Mouse (Mus musculus): ENCODE results near the gene Ten1. TPM values are rescaled to one million over a fixed set of nuclear protein-coding genes. Genes with fewer than 3 reads are reported as not detected.

Gene Ten1
- total RNA-seq, 2 experiments from 2014 or later: 15.5 to 19.3 TPM

DNA sequence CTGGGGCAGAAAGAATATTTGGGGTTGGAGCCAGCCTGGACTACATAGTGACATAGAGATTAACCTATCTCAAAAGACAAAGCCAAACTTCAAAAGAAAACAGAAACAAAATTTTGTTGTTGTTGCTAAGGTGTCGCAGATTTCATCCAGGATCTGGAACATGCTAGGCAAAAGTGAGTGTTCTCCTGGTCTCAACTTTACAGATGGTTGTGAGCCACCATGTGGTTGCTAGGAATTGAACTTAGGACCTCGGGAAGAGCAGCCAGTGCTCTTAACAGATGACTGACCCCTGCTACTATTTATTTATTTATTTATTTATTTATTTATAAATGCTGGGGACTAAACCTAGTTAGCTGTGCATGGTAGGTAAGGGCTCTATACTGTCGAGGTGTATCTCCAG lies 2.3 kb upstream of the Ten1 start:
- intact Hi-C loops (cut with DNase I): no loop called here
- no peak for DNase-seq (ENCODE audit: low spot score)

DNA sequence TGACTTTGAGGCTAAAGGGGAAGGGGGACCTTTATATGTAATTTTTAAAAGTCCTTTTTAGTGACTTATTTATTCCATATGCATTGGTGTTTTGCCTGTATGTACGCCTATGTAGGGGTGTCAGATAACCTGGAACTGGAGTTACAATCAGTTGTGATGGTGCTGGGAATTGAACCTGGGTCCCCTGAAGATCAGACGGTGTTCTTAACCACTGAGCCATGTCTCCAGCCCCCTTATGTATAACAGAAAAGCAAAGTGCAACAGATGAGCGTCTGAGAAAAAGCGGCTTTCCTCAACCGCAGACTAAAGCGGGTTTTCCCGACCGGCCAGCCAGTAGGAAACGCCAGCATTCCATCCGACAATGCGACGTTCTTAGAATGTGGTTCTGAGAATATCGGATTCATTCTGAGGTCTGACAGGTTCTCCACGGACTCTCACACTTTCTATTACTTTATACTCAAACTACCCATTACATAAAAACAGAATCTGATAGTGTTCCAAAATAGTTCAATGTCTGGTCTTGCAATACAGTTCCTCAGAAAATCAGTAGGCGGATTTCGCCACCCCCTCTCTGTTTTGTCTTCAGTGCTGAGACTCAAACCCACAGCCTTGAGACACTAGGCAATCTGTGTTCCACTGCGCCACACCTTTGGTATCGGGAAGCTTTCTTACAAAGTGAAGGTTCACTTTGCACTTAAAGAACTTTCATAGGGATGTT lies 1.6 kb upstream of the Ten1 start:
- intact Hi-C loops (cut with DNase I): no loop called here
- DNase-seq (ENCODE audit: low spot score): no peak

DNA sequence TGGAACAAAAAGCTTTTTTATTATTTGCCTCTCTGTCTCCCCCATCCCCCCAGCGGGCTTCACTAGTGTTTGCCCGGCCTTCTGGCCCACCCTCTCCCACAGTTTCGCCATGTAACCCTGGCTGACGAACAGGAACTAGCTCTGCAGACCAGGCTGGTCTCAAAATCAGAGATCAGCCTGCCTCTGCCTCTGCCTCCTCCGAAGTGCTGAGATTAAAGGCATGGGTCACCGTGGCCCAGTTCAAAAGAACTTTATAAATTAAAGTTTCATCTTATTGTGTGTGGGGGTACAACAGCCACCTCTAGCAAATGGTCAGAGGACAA lies 1.1 kb upstream of the Ten1 start:
- intact Hi-C loops (cut with DNase I): no loop called here

DNA sequence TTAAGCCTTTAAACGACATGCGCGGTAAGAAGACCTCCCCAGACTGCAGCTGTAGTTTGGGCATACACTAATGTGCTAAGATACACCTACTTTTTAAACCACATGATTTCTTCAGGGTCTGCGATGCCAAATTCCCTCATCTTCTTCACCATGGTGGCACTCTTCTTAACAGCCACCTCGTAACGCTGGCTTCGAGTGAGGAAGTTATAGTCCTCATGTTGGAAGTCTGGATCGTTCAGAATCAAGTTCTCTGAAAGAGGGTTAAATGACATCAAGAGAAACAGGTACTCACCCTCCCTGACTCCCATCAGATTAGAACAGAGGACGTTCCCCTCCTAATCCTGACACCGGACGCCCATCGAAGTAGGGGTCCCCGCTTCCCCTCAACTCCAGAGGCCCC lies 523 bp upstream of the Ten1 start:
- DNase-seq (ENCODE audit: low spot score): no peak
- intact Hi-C loops (cut with DNase I): no loop called here

More for the DNA sequence above, 1.1 kb upstream of the Ten1 start:
- DNase-seq (ENCODE audit: low spot score): no peak

DNA sequence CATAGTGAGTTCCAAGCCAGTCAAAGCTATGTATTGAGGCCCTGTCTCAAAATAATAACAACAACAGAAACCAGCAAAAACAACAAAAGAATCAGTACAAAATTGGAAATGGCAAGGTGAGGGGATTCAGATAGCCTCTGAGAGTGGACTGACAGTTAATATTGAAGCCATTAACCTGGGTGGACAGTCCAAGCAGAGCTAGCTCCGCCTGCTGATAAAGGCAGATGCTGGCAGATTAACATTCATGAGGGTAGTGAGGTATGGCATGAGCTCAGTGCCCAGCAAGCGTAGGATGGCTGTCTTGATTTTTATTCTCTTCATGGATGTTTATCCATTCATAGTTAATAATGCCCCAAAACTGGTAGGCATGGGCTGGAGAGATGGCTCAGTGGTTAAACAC lies 2.5 kb downstream of the Ten1 start:
- no peak for DNase-seq (ENCODE audit: low spot score)
- intact Hi-C loops (cut with DNase I): loop anchor here (2.0 kb wide), 1 partner anchor 16 kb away; no protein-coding TSS in a partner anchor

DNA sequence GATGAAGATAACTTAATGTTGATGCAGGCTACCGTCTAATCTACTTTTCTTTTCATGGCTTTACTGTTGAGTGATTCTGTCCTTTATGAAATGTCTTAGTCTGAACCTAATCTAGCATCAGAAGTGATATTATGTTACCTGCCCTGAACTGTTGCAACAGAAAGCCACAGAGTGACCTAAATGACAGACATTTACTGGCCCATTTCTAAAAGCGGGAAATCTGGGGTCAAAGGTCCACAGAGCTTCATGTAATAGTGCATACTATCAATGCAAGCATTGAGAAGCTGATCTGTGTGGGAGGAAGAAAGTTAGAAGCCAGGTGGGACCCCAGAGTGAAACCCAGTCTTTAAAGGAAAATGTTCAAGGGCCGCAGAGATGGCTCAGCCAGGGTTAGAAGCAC lies 4.5 kb downstream of the Ten1 start:
- no peak for DNase-seq (ENCODE audit: low spot score)
- intact Hi-C loops (cut with DNase I): no loop called here

DNA sequence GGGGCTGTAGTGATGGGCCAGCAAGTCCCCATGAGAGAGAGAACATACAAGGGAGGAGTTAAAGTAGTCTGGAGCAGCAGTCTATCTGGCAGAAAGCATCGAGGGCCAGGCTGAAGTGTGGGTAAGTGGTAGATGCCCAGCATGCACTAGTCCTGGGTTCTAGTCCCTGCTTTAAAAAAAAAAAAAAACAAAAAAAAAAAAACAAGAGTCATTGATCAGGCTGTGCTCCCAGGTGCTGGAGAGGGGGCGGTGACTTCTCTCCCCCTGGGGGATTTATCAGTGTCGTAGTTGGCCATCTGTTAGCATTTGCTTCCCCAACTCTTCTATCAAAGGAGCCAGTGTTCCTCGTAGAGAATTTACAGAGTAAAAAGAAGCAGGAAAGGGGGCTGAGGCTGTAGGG lies 8.0 kb downstream of the Ten1 start:
- DNase-seq (ENCODE audit: low spot score): no peak
- intact Hi-C loops (cut with DNase I): no loop called here

DNA sequence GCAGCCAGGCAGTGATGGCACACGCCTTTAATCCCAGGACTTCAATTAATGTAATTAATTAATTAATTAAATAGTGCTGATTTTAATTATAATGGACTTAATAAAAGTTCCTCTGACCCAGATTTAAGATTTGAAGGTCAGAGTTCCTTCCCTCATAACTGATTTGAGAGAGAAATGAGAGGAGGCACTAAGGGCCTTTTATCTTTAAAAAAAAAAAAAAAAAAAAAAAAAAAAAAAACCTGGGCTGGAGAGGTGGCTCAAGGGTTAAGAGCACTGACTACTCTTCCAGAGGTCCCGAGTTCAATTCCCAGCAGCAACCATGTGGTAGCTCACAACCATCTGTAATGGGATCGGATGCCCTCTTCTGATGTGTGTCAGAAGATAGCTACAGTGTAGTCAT lies 10.0 kb downstream of the Ten1 start:
- no peak for DNase-seq (ENCODE audit: low spot score)
- intact Hi-C loops (cut with DNase I): no loop called here

DNA sequence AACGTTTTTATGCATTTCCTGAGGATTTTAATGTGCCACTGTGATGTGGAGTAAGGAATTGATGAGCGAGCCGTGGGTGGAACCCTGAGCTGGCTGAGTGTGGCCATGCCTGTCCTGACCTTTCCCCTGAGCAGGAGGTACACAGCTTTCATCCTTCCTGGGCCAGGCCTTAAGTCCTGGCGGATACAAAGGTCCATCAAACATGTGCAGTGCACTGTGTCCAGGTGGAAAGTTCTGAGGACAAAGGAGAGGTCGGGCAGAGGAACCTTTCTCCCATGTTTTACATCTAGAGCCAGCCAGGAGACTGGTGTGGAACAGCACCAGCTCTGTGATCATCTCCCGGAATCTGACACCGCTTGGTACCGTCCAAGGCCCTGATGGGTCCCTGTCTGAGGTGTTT lies 10.6 kb downstream of the Ten1 start:
- DNase-seq (ENCODE audit: low spot score): no peak
- intact Hi-C loops (cut with DNase I): no loop called here

DNA sequence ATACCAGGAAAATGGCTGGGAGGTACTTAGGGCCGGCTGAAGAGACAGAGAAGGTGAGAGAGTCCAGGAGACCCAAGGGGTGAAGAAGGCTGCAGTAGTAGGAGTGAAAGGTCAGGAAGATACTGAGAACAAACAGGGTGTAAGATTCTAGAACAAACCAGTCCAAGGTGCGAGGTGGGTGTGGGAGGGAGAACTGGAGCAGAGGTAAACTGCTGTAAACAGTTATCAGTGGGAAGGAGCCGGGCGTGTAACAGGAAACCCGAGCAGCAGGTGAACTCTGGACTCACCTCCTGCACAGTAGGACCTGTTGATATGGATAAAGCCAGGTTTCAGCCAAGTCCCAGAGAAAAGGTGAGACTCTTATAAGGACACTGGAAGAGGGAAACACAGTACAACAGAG lies 12.0 kb downstream of the Ten1 start:
- intact Hi-C loops (cut with DNase I): no loop called here
- no peak for DNase-seq (ENCODE audit: low spot score)

DNA sequence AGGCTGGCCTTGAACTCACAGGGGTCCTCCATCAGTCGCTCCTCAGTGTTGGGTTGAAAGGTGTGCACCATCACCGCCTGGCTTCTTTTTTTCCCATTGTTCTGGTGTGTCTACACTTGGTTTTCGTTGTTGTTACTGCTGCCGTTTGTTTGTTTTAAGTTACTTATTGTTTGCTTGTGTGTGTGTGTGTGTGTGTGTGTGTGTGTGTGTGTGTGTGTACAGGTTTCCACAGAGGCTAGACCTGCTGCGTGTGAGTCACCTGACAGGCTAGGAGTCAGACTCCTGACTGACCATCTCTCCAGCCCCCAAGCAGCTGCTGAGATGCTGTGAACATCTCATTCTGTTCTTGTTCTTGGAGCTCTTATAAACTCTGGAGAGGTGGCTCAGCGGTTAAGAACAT lies 14.2 kb downstream of the Ten1 start:
- intact Hi-C loops (cut with DNase I): no loop called here
- DNase-seq (ENCODE audit: low spot score): no peak

DNA sequence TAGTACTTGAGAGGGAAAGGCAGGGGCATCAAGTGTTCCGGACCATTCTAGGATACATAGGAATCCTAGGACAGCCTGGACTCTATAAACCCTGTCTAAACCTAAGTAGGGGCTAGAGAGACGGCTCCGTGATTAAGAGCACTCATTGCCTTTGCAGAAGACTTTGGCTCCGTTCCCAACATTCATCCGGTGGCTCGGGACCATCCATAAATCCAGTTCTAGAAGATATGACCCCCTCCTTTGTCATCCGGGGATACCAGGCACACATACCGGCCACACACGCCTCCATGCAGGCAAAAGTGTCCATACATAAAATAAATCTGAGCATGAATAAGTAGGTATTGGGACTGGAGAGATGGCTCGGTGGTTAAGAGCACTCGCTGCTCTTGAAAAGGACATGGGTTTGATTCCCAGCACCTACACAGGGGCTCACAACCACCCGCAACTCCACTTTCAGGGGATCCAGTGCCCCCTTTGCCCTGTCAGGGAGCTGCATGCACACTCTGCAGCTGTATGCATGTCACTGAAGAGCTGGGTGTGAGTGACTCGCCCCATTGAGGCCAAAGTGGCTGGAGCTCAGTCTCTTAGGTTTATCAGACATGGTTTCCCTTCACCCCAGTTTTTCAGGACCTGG lies 15.3 kb downstream of the Ten1 start:
- no peak for DNase-seq (ENCODE audit: low spot score)
- intact Hi-C loops (cut with DNase I): no loop called here

DNA sequence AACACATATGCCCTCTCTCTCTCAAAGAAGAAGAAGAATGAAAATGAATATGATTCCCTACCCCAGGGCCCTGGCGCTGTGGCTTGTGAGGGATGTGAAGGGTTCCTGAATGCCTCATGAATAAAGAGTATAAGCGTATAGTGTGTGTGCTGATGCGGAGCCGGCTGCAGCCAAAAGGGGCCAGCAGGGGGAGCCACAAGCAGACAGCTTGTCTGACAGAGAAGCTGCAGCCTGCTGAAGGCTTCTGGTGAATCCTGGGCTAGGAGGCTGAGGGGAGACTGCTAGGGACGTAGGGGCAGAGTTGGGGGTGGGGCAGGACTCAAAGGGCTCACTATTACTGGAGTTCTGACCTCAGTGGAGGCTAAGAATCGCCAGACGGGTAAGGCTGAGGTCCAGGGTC lies 16.5 kb downstream of the Ten1 start:
- intact Hi-C loops (cut with DNase I): no loop called here
- no peak for DNase-seq (ENCODE audit: low spot score)

DNA sequence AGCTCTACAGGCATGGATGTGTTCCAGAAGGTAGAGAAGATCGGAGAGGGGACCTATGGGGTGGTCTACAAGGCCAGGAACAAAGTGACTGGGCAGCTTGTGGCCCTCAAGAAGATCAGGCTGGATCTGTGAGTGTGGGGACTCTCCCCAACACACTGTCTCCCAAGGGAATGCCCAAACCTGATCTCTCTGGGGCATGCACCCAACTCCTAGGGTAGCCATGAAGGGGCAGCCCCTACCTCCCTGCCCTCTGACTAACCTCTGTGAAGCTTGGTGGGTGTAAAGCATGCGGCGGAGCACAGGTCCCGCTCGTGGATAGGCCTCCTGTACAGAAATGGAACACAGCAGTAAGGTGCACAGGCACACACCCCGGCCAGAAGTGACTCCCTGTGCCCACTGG lies 17.3 kb downstream of the Ten1 start:
- DNase-seq (ENCODE audit: low spot score): no peak
- intact Hi-C loops (cut with DNase I): loop anchor here (2.0 kb wide), 1 partner anchor 15 kb away; no protein-coding TSS in a partner anchor

DNA sequence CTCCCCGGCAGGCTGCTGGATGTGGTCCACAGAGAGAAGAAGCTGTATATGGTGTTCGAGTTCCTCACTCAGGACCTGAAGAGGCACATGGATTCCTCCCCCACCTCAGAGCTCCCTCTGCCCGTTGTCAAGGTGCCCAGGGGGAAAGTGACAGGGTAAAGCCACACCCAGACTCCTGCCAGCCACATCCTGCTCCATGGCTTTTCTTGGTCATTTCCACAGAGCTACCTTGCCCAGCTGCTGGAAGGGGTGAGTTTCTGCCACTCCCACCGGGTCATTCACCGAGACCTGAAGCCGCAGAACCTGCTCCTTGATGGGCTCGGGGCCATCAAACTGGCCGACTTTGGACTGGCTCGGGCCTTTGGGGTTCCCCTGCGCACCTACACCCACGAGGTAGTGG lies 17.9 kb downstream of the Ten1 start:
- no peak for DNase-seq (ENCODE audit: low spot score)
- intact Hi-C loops (cut with DNase I): loop anchor here (2.0 kb wide), 1 partner anchor 16 kb away; no protein-coding TSS in a partner anchor

DNA sequence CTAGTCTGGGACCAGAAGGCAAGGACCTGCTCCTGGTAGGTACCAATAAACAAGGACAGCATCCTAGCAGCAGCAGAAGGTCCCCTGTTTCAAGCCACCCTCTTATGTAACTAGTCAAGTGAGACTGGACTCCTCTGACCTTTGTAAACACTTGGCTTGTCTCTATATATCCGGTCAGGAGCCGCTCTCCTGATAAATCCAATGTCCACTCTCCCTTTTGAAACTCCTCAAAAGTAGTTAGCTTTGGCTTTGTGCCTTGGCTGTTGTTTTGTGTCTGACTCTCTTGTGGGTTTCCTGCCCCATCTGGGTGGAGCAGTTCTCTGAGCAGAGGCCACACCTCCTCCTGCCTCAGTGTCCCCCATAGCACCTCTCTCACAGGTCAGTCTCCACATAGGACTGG lies 19.6 kb downstream of the Ten1 start:
- intact Hi-C loops (cut with DNase I): loop anchor here (2.0 kb wide), 2 partner anchors 51 to 79 kb away; partner anchors contain the start of gene Mrpl38
- no peak for DNase-seq (ENCODE audit: low spot score)

DNA sequence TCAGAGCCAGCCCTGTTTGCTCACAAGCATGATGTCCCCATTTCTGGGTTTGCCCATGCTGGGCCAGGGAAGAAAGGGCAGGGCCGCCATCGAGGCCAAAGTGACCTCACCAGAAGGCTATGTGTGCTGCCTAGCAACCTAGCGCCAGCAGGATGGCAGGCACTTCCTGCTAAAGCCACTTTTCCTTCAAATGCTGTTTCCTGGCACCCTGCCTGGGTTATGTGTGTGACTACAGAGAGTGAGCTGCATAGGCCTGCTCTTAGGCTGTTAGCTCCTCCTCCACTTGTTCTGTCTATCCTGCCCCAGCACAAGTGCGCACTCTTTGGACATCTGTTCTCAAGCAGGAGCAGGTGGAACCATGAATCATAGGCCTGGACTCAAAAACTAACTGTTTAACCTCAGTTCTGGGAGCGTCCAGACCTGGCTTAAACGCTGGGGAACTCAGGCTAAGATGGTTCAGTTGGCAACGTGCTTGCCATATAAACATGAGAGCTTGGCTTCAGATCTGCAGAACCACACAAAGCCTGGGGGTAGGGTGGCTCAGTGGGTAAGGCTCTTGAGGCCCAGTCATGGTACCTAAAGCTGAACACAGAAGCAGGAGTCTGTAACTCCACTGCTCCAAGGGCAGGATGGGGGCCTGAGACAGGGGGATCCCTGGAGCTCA lies 20.2 kb downstream of the Ten1 start:
- DNase-seq (ENCODE audit: low spot score): peak; percentile 80
- intact Hi-C loops (cut with DNase I): loop anchor here (2.0 kb wide), 2 partner anchors 52 to 80 kb away; partner anchors contain the start of gene Mrpl38

DNA sequence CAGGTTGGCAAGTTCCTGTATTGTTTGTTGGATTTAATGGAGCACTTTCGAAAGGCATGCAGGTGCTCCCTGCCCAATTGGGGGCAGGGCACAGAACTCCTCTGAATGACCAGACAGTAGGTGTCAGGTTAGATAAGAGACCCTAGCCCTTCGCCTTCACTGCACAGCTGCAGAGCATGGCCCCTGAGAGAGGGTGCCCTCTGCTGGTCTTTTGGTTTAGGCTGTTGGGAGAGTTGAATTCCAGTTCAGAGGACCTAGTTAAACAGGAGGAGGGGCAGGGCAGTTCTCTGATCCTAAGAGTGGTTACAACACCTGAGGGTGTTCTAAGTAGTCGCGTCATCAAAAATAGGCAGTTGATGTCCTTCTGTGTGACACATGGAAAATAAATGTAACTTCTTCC lies 21.2 kb downstream of the Ten1 start:
- DNase-seq (ENCODE audit: low spot score): no peak
- intact Hi-C loops (cut with DNase I): loop anchor here (2.0 to 5.0 kb wide), 3 partner anchors 53 to 133 kb away; partner anchors contain the start of genes Mrpl38 and Wbp2

DNA sequence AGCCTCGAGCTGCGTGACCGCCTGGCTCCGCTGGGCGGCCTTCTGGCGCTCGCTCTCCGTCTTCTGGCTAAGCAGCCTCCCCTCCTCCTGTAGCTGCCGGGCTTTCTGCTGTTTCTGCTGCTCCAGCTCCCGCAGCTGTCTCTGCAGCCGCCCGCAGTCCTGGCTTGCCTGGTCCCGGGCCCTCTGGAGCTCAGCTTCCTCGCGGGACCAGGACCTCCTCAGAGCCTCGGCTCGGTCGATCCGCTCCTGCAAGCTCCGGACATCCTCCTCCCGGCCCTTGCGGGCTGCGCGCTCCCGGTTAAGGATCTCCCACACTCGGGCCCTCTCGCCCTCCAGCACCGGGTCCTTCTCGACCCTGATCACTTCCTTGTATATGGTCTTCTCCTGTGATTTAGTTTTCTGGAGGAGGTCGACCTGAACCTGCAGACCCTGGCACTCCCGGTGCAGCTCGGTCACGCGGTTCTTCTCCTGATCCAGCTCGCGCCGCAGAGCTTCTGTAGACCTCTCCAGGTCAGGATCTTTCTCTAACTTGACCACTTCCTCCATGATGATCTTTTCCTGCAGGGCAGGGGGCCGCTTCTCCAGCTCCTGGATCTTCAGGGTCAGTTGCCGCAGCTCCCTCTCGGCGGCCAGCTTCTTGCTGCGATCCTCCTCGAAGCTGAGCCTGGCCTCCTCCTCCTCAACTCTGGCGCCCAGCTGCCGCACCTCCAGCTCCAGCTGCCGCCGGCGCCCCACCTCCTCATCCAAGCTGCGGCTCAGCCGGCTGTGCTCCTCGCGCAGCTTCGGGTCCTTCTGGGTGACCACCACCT lies 23.5 kb downstream of the Ten1 start:
- intact Hi-C loops (cut with DNase I): loop anchor here (5.0 kb wide), 1 partner anchor 135 kb away; the partner anchor contains the start of gene Wbp2
- no peak for DNase-seq (ENCODE audit: low spot score)

DNA sequence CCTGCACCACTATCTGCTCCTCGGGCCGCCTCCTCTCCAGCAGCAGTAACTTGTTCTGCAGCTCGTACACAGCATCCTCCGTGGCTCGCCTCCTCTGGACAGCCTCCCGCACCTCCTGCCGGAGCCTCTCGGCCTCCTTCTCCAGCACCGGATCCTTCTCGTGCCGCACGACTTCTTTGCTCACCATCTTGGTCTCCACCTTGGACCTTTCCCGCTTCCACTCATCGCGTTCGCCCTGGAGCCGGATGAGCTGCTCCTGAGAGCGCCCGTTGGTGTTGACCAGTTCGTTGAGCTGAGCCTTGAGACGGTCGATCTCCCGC lies 24.0 kb downstream of the Ten1 start:
- intact Hi-C loops (cut with DNase I): loop anchor here (5.0 kb wide), 1 partner anchor 135 kb away; the partner anchor contains the start of gene Wbp2
- no peak for DNase-seq (ENCODE audit: low spot score)

All from heart, postnatal 25 days (tissue).